In the genomic region with DNA sequence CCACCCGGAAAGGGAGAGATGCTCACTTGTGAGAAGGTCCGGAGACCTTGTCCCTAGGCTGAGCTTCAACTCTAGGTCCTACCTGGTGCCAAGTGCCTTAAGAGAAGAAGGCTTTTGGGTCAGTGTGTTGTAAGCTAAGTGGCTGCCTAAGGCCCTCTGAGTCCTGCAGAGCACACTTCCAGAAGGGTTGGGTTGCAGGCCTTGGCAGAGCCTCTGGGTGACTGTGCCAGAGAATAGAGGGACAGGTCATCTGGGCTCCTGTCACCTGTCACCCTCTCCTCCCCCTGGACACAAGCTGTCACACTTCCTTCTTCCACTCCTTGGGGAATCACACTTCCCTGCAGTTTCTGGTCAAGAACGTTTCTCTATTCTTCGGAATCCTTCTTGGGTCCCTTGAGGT, we compare ENCODE assay signal across 26 mouse cellular contexts. TPM values are rescaled to one million over a fixed set of nuclear protein-coding genes. Genes with fewer than 3 reads are reported as not detected.
DNase-seq lines count a peak whose midpoint lies in the region; ATAC-seq lines count a peak whose summit lies in the region.
"Had no signal": no experiment of that assay in that cellular context is flagged by ENCODE, and none has a peak within 500 bp of the region (broad histone marks: within the 10 kb centered on the region; RNA-seq: fewer than 3 reads in every experiment).

No protein-coding gene starts in this region.

- no peak overlapping the region for H3K4me3 ChIP-seq in midbrain, embryonic 11.5 days (ENCODE audit: low read depth, low read length)
- no peak overlapping the region for H3K4me3 ChIP-seq in midbrain, embryonic 14.5 days (replicated peaks; ENCODE audit: low read depth, low read length)
- H3K4me3 ChIP-seq: embryonic facial prominence, embryonic 13.5 days; erythroblast, embryonic 14.5 days; forebrain, embryonic 13.5 days; heart, embryonic 10.5 days; layer of hippocampus, adult 2 months; limb, embryonic 12.5 days; midbrain, embryonic 10.5 days had no signal

- DNase-seq in cerebellum, adult 11 months, result no peak
- peak; percentile 66 for DNase-seq in midbrain, embryonic 11.5 days (ENCODE audit: low spot score, missing footprints)
- DNase-seq in midbrain, embryonic 14.5 days, result no peak
- peak; percentile 72 to 78 for DNase-seq in cerebellum, postnatal 25 days
- no peak for DNase-seq in right cerebral cortex, adult 2 months (ENCODE audit: low spot score in 2 of 2)
- DNase-seq in heart, adult 8-10 months (ENCODE audit: low spot score), result no peak
- no peak for DNase-seq in lung, postnatal 14 days
- DNase-seq: embryo, embryonic 11 days; kidney, postnatal 25 days; layer of hippocampus, postnatal 36 days; liver, postnatal 0 days; right cerebral cortex, postnatal 25 days; thymus, postnatal 14 days had no signal

- H3K9me3 ChIP-seq in midbrain, embryonic 11.5 days (ENCODE audit: control insufficient read depth, low read length), result no peaks in the 10 kb centered on the region
- H3K9me3 ChIP-seq in midbrain, embryonic 14.5 days (ENCODE audit: control insufficient read depth, low read length), result no peaks in the 10 kb centered on the region
- H3K9me3 ChIP-seq: embryonic facial prominence, embryonic 13.5 days; forebrain, embryonic 13.5 days; heart, embryonic 10.5 days had no signal

- no peaks in the 10 kb centered on the region for H3K27me3 ChIP-seq in midbrain, embryonic 11.5 days (ENCODE audit: control insufficient read depth, insufficient read depth, low read length)
- H3K27me3 ChIP-seq in midbrain, embryonic 14.5 days (ENCODE audit: control insufficient read depth, insufficient read depth, low read length), result no peaks in the 10 kb centered on the region
- H3K27me3 ChIP-seq: embryonic facial prominence, embryonic 13.5 days; forebrain, embryonic 13.5 days; limb, embryonic 12.5 days had no signal

- no peaks in the 10 kb centered on the region for H3K36me3 ChIP-seq in midbrain, embryonic 11.5 days (ENCODE audit: control insufficient read depth, insufficient read depth, low read length)
- no peaks in the 10 kb centered on the region for H3K36me3 ChIP-seq in midbrain, embryonic 14.5 days (ENCODE audit: control insufficient read depth, insufficient read depth, low read length)
- H3K36me3 ChIP-seq: embryonic facial prominence, embryonic 13.5 days; heart, embryonic 10.5 days; limb, embryonic 12.5 days; midbrain, embryonic 10.5 days had no signal

- 73% methylated on average over 4 of the region's 4 CpGs for WGBS in midbrain, embryonic 11.5 days
- WGBS in midbrain, embryonic 14.5 days, result 79% methylated on average over 4 of the region's 4 CpGs

- H3K4me1 ChIP-seq in midbrain, embryonic 11.5 days (ENCODE audit: control insufficient read depth, insufficient read depth, low read length), result peaks cover 5% of the 10 kb centered on the region; the same call in 1 of the 2 replicates
- H3K4me1 ChIP-seq in midbrain, embryonic 14.5 days (ENCODE audit: control insufficient read depth, insufficient read depth, low read length), result peaks cover 7% of the 10 kb centered on the region
- H3K4me1 ChIP-seq: embryonic facial prominence, embryonic 13.5 days; heart, embryonic 10.5 days; limb, embryonic 12.5 days had no signal

- H3K27ac ChIP-seq in midbrain, embryonic 11.5 days (ENCODE audit: low read depth, low read length), result no peak overlapping the region
- no peak overlapping the region for H3K27ac ChIP-seq in midbrain, embryonic 14.5 days (replicated peaks; ENCODE audit: low read depth, low read length)
- H3K27ac ChIP-seq: embryonic facial prominence, embryonic 13.5 days; forebrain, embryonic 13.5 days; heart, embryonic 10.5 days; layer of hippocampus, adult 2 months; limb, embryonic 12.5 days; midbrain, embryonic 10.5 days had no signal

- H3K9ac ChIP-seq in midbrain, embryonic 11.5 days (ENCODE audit: low read length), result no peak overlapping the region
- H3K9ac ChIP-seq in midbrain, embryonic 14.5 days (replicated peaks; ENCODE audit: low read length), result no peak overlapping the region
- H3K9ac ChIP-seq: embryonic facial prominence, embryonic 13.5 days; forebrain, embryonic 13.5 days; limb, embryonic 12.5 days; liver, postnatal 0 days had no signal

- H3K4me2 ChIP-seq in midbrain, embryonic 11.5 days, result no peak overlapping the region
- H3K4me2 ChIP-seq in midbrain, embryonic 14.5 days (ENCODE audit: low read length), result no peak overlapping the region
- H3K4me2 ChIP-seq: embryonic facial prominence, embryonic 13.5 days; forebrain, embryonic 13.5 days; limb, embryonic 12.5 days; liver, embryonic 11.5 days had no signal

- peak; percentile 96 for ATAC-seq in cerebellum, adult (ENCODE audit: insufficient number of reproducible peaks, low FRiP score, low TSS enrichment)
- no peak for ATAC-seq in midbrain, embryonic 11.5 days (ENCODE audit: low FRiP score)
- ATAC-seq in midbrain, embryonic 14.5 days (ENCODE audit: low FRiP score, low TSS enrichment), result no peak
- ATAC-seq: CD4-positive, CD25-positive, alpha-beta regulatory T cell, adult 4 months; forebrain, embryonic 13.5 days; hindbrain, embryonic 16.5 days; intestine, postnatal 0 days; liver, postnatal 0 days; lung, postnatal 0 days had no signal

RNA-seq across cellular contexts. Expression of a gene that starts 55.9 kb away (rescaled TPM):
- polyA plus RNA-seq in midbrain, embryonic 11.5 days (2014; fragmentation: Nextera tagmentation; extraction: Ambion mirVana), result 56.4 and 57.4 TPM in 2 replicates
- 45.5 and 50.3 TPM in 2 replicates for polyA plus RNA-seq in midbrain, embryonic 14.5 days (2014; fragmentation: Nextera tagmentation; extraction: Ambion mirVana)
- 10 to 100 TPM; 13.4 to 17.9 (median 15.3) TPM for total RNA-seq in heart, adult 8-10 months (2022)

Comparison
In these comparisons a context has a peak if more than half of its experiments do, and no peak if none do; other contexts are left out.
1. DNase-seq: peak in midbrain, embryonic 11.5 days (single experiment) and cerebellum, postnatal 25 days (2 of 2); none in cerebellum, adult 11 months (single experiment), midbrain, embryonic 14.5 days (single experiment), right cerebral cortex, adult 2 months (0 of 2), heart, adult 8-10 months (single experiment) and lung, postnatal 14 days (single experiment).